Mouse (Mus musculus) adrenal gland, adult 2 months (tissue): ENCODE data around the gene Ptprr. TPM values are rescaled to one million over a fixed set of nuclear protein-coding genes. Genes with fewer than 3 reads are reported as not detected.

ENCODE experiments used
- DNase-seq: peaks from one replicate; pipeline ENCODE4 v3.0.0; 2021
- polyA plus RNA-seq: library from polyadenylated mRNA; depleted of rRNA; stranded (reverse); fragments of >200 nt; gene quantifications from 2 replicates; pipeline ENCODE4 v1.2.3, GENCODE M21; 2012
- total RNA-seq, 2 experiments: library from RNA; stranded (reverse); gene quantifications; 2 replicates each; pipeline ENCODE4 v1.2.3; 2021

The Ptprr gene
- total and polyA plus RNA-seq, 3 experiments = 0.84 to 7.4 (median 3.7) TPM

DNA sequence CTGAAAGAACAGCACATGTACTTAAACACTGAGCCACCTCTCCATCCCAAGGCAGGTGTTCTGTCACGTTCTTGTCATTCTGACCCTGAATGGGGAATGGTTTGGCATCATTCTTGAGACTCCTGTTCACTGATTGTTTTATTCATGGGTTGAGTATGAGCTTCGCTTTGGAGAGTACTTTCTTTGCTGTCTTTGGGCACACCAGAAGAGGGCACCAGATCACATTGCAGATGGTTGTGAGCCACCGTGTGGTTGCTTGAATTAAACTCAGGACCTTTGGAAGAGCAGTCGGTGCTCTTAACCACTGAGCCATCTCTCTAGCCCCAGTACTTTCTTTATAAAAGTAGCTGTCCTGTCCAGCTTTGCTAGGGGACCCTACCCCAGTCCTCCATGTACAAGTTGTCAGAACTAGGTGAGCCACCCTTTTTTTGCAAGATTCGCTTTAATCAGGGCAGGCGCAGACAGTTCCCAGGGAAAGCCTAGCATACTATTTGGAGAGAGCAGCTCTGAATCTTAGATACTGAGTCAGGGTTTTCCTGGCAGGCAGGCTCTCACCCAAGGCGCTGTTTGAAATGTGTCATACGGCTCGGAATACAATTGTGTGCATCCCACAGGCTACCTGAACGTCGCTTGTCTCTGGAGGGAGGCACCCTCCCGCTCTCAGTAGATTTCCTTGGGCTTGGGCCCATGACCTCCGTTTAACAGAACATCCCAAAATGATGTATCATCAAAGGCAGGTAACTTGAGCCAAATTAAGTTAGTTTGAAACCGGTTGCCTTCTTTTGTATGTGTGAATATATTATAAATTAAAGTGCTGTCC lies 178.8 kb downstream of the Ptprr start:
- DNase-seq = no peak

DNA sequence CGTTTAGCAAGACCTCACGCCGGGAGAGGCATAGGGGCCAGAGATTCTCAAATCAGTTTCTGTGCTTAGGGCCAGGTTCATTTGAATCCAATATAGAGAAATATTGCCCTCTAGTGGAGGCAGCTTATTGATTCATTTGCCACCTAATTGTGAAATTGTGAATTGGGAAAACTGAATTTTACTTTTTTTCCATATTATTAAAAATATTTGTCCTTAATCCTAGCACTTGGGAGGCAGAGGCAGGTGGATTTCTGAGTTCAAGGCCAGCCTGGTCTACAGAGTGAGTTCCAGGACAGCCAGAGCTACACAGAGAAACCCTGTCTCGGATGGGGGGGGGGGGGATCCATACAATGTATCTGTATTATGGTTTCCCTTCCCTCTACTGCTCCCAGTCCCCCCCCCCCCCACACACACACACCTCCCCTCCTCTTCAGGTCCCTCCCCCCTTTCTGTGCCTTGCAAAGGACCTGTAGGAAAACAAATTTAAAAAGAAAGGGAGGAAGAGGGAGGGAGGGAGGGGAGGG lies 179.5 kb downstream of the Ptprr start:
- no peak for DNase-seq

DNA sequence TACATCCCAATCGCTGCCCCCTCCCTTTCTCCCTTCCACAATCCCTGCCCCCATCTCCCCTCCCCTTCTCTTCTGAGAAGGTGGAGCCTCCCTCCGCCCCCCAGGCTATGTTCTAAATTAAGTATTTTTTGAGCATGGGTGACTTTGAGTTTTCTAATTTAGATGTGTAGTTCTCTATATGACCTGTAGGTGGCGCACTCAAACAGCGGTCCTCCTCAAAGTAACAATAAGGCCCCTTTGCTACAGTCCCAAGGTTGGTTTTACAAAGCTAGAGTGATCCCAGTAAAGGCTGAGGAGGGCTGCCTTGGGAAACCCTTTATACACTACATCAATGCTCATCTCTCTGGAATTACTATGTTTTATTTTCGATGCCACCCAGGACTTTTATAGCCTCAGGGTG lies 181.0 kb downstream of the Ptprr start:
- DNase-seq = no peak

DNA sequence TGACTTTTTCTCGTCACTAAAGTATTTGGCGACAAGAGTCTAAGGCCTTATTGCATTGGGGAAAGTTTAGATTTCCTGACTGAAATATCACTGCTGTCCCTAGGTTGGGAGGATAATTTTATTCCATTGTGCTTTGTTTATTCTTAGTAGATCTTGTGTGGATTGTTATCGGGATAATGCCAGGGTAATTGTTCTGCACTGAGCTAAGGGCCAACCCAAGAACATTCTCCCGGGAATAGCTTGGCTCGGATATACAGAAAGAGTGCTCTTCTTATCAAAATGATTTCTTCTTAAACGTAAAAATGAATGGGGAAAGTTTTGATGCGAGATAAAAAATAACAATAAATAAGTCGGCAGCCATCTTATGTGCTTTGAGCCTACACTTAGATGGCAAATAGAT lies 183.5 kb downstream of the Ptprr start:
- no peak for DNase-seq

DNA sequence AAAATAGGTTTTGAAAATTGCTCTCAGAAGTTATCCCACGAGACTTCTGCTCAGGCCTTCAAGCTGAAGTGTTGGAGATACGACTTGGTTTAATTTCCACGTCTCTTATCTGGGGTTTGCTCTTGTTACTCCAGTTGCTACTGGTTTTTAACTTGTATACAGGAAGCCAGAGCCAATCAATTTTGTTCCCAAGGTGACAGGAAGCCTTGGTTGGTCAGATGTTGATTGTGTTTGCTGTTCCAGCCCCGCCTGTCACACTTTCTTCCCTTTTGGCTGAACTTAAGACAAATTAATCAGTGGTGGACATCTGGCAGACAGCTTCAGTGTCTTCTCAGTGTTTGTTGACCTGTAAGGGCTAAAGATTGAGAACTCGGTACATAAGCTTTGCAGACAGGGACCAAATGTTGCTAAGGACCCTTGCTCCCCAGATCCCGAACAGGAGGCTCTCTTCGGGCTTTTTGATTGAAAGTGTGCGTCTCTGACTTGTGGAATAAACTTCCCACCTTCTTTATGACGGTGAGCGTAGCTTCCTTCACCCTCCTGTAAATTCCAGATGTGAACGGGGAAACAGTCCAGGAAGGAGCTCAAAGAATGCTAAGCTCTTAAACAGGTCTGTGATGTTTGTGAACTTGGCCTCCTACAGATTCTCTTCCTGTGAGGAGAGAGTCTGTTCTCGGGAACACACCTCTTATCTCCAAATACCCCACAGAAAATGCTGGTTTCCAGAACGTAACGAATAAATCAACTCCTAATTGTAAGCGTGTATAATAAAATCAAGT lies 187.8 kb downstream of the Ptprr start:
- peak; percentile 41 for DNase-seq

DNA sequence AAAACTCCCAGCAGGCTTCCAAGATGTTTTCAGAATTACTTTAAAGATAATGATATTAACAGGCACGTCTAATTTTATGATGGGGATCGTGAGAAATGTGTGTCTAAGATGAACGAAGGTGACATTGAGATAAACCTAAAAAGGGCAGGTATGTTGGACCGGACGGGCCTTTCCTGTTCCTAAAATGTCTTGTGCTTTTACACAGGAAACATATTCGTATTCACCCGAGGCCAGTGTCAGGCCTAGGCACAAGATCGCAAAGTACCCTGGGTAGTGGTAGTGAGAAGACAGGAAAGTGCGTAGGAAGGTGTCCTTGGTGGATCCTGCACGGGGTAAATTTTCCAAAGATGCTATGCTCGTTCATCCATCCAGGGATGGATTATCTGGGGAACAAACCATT lies 188.4 kb downstream of the Ptprr start:
- peak; percentile 10 for DNase-seq

DNA sequence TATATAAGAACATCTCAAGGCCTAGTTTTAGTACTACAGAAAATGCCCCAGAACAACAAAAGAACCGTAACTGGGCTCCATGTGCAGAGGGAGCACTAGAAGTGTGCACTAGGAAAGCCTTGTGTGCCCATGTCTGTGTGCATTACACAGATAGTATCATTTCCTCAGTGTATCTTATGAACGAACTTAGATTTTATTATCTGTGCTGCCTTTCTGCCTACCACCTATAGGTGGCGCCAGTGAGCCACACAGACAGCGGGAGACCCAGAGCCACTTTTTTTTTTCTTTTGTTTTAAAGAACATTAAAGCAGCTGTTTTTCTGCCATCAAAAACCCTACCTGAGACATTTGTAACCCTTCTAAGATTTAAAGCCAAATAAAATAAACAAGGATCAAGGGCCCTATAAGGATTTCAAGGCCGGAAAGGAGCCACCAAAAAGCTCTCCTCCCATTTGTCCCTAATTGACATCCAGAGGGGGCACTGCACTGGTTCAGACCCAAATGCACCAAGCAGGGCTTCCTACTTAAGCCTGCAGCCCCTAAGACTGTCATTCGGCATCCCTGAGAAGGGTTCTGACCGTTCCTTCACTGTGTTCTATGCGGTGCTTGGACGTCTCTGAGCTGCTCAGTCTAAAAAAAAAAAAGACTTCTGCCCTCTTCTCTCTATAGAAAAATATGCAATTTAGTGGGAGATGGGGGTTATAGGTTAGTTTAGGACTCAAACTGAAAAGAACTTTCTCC lies 190.1 kb downstream of the Ptprr start:
- peak; percentile 64 for DNase-seq

DNA sequence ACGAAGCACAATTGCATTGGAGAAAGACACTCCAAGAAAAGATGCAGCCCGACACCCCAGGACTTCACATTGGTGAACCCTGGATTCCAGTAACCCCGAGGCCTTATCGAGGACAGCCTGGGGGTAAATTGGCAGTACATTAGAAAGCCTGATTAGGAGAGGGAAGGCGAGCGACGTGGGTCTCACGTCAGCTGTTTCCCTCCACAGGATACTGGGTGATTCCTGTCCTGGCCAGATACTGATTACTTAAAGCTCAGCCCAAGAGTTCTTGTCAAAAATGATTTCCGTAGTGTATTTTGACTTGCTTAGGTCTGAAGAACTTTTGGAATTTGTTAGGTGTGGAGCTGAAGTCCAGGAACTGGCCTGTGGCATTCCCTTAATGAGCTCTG lies 190.7 kb downstream of the Ptprr start:
- peak; percentile 14 for DNase-seq

DNA sequence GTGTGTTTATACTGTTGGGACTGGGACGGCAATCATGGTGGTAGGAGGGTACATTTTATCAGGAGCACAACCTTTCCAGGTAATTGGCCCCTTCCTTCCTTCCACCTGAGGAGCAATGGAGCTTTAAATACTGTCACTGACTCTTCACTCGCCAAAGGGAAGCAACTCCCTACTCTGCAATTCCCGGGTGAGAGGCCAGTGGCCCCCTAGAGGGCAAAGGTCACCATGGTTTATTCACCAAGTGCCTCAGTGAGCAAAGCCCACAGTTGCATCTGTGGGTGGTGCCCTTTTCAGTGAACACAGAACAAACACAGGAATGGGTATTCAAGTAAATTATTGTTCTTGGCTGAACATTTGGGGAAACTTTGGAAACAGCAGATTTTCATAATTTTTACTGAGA lies 194.1 kb downstream of the Ptprr start:
- DNase-seq = no peak

DNA sequence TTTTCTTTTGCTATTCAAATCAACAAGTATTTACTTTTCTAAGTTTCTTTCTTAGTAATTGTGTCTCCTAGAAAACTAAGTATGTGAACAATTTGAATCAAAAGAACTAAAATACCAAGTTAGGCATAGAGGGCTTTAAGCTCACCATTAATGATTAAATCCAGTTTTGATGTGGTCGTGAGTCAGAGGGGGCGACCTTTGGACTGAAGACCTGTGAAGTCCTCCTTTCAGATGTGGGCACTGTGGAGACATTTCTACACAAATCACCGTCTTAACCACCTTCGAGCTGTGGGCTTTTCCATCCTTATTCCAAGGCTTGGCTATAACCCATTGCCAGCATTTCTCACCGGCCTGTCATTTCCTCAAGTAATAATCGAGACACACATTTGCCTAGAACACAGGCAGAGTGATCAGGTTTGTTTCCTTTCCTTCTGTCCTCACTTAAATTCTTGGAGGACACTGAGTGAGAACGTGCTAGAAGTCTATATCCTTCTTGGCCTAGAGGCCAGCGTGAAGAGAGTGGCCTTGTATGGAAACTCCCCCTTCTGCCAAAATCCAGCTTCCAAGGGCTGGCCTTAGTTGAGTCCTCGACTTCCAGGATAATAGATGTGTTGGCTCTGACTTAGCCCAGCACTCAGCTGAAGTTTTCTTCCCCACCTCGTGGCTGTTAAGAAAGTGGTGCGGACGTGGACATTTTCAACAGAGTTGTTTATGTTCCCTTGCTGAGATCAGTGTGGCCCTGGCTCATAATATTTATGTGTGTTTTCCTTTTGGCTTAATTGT lies 202.5 kb downstream of the Ptprr start:
- DNase-seq = peak; percentile 48

DNA sequence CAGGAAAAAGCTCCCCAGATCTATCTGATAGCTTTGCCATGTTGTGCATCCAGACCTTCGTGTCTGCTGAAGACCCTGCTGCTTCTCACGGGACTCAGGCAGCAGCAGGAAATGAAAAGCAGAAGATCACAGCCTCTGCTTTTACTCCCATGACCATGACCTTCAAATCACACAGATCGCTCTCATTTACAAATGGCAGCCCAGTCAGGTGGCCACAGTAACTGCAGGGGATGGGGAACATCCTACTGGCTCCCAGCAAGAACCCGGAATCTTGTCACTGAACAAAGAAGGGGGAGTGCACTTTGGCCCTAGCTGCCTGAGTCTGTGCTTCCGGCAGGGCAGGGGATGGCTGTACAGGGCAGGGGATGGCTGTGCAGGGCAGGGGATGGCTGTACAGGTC lies 217.3 kb downstream of the Ptprr start:
- no peak for DNase-seq

DNA sequence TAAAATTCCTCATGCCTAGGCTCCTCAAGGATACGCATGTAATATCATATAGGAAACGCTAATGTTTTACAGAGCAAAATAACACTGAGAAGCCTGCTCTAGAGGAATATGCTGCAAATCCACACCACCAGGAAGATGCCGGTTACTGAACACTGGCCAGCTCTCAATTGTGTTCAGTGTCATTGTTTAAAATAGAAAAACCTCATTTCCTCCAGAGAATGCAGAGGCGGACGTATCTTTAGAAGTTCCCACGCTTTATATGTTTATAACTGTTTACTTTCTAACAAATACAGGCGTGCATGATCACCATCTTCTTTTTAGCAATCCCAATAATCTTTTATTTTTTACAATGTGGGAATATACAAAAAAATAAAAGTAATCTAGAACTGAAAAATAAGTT lies 224.2 kb downstream of the Ptprr start:
- no peak for DNase-seq

DNA sequence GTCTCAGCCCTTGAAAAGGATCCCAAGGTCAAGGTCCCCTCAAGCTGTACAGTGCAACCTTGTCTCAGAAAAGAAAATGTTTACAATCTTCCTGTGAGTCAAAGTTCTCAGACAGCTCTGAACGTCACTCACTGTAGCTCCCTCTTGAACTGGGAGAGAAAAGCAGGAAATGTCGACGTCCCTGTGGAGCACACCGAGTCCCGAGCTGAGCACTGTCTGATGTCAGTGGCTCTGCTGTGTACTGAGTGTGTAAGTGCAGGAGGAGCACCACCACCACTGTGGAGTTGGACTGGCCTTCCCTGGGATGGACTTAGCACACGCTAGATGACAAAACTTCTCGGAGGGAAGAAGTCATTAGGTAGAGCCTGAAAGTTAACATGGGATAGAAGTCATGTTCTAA lies 225.4 kb downstream of the Ptprr start:
- no peak for DNase-seq

DNA sequence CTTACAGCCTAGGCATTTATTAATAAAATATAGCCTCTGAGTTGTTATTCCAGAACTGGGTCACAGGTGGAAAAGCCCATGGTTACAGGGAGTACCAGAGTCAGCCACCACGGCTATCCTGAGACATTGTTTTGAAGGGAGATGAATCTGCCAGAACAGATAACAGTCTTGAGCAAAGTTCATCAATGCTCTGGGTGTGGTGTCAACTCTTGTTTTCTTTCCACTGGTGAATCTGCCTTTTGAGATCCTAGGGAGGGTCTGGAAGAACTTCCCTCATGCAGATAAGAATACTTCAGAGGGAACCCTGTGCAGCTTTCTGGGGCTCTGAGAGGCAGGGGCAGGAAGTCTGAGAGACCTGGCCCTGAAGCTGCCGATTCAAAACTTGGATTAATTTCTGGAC lies 227.6 kb downstream of the Ptprr start:
- no peak for DNase-seq

DNA sequence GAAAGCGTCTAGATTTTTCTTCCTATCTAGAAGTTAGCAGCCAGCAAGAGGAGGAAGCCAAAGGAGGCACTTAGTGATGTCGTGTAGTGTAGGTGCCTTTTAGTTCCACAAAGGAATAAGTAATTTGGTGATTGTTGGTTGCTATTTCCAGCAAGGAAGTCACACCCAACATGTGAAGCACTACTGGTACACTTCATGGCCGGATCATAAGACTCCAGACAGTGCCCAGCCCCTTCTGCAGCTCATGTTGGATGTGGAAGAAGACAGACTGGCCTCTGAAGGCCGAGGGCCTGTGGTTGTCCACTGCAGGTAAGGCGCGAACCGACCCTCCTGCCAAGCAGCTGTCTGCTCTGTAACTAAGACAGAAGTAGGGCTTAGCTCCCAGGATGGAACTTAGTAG lies 234.7 kb downstream of the Ptprr start:
- no peak for DNase-seq

DNA sequence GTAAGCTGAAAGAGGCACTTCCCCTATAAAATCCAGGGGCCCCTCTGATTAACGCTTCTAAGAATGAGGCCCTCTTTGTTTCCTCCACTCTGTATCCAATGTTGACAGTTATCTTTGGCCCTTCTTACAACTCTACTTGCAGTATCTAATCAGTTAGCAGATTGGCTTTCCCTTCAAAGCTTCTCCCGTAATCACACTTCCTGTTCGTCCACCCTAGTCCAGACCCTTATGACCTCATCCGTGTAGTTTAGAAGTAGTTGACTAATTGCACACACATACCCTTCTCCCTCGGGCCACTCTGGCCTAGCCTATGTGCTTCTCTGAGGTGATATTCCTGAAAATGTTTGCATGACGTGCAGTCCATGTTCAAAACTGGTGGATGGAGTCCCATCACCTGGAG lies 236.0 kb downstream of the Ptprr start:
- DNase-seq = no peak

DNA sequence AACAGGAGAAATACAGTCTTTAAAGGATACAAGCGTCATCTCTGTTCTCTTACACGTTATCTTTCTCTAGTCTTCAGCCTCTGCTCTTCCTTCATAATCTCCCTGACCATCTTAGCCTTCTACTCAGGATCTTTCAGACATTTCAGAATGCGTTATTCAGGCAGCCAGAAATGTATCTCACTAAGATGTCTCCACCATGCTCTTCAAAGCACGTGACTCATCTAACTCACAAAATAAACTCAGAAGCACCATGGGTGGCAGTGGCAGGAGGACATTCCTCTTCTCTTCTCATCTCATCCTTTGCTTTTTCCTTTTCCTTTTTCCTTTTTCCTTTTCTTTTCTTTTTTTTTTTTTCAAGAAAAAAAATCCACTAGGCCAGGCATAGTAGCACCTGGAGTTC lies 241.3 kb downstream of the Ptprr start:
- no peak for DNase-seq

DNA sequence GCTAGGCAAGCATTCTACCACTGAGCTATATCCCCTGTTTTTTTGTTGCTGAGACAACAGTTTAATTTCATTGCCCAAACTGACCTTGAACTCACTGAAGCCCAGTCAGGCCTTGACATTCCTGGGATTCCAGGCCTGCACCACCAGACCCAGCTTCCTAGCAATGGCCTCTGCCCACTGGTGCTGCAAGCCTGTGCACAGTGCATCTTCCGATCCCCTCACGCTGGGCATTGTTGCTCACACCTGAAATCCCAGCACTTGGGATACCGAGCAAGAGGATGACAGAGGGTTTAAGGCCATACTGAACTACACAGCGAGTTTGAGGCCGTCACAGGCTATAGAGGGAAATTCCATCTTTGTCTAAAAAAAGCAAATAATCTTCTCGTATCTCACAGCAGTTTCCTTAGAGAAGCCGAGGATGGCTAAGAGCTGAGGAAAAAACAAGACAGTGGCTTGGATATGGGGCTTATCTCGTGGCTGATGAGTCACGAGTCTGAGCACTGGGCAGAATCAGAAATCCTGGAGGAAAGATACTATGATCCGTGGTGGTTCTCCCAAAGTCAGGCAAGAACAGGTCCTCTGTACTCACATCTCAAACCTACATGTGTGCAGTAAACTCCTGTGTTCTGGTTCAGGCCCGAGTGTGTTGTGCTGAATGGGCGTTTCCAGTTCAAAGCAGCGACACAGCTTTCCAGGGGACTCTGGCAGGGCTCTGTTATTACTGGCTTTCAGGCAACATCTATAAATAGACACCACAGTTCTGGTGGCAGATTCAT lies 242.8 kb downstream of the Ptprr start:
- peak; percentile 64 for DNase-seq

DNA sequence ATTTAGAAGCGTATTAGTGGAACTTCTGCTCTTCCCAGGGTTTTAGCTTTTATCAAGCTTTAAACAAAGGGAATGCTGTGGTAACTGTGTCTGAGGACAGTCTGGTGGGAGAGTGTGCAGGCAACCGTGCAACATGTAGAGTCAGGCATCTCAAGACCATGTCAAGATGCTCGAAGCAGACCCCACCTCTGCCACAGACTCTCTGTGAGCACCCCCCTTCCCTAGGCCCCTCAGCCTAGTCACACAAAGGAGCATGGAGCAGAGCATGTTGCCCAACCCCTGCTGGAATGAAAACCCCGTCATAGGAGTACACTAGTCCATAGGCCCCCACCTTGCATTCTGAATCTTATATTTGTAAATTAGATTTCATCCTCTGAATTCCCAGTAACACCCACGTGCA lies 243.5 kb downstream of the Ptprr start:
- no peak for DNase-seq

DNA sequence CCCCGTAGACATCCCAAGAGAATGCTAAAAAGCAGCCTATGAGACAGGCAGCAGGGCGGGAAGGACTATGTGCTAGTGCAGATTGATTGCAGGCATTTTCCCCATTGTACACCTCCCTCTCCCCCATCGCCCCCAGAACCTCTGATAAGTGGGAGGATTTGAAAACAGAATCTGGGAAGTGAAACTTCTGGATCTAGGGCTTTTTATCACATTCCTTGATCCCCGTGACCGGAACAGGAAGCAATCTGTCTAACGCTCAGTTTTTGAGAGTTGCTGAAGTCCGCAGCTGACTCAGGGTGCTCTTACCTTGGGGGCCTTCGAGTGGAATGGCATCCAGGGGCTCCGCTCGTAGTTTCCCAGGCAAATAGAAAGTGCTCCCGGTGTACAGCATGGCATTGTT lies 246.5 kb downstream of the Ptprr start:
- no peak for DNase-seq
